Mouse (Mus musculus) heart, postnatal 0 days (tissue): ENCODE data around the gene 4930442H23Rik. TPM values are rescaled to one million over a fixed set of nuclear protein-coding genes. Genes with fewer than 3 reads are reported as not detected.
A peak's percentile ranks its signal among the peaks of the same experiment; 100 is the strongest.

ENCODE experiments used
- ATAC-seq: fragments of 200-750 bp; cut with Nextera tagmentation; 2 replicates; pipeline ENCODE4 v1.8.0; 2017; ENCODE audit warnings: low read depth, moderate number of reproducible peaks, moderate library complexity; ENCODE audit not compliant: insufficient read depth
- DNase-seq: peaks from one replicate; pipeline ENCODE4 v3.0.0-alpha.2; 2016; ENCODE audit warnings: low spot score
- H3K27ac ChIP-seq: fragments of 300-500 bp; sonication (generic); 2 replicates; pipeline ENCODE4 v1.5.1; 2014; ENCODE audit warnings: low read depth, mild to moderate bottlenecking
- H3K27me3 ChIP-seq: fragments of 300-500 bp; sonication (generic); 2 replicates; pipeline ENCODE4 v1.6.1; 2014; ENCODE audit warnings: low read length, mixed read lengths; ENCODE audit not compliant: control insufficient read depth, insufficient read depth
- H3K36me3 ChIP-seq: fragments of 300-500 bp; sonication (generic); replicated peaks from 2 replicates; pipeline ENCODE4 v1.6.1; 2014; ENCODE audit warnings: low read length, mixed read lengths; ENCODE audit not compliant: control insufficient read depth, insufficient read depth
- H3K4me1 ChIP-seq: fragments of 300-500 bp; sonication (generic); 2 replicates; pipeline ENCODE4 v1.6.1; 2014; ENCODE audit warnings: antibody characterized with exemption; ENCODE audit not compliant: control insufficient read depth, insufficient read depth
- H3K4me2 ChIP-seq: fragments of 300-500 bp; sonication (generic); 2 replicates; pipeline ENCODE4 v1.6.1; 2014; ENCODE audit warnings: low read depth, mild to moderate bottlenecking, low read length, moderate library complexity
- H3K4me3 ChIP-seq: fragments of 300-500 bp; sonication (generic); 2 replicates; pipeline ENCODE4 v1.5.1; 2014; ENCODE audit warnings: low read depth, low read length
- H3K9ac ChIP-seq: fragments of 300-500 bp; sonication (generic); replicated peaks from 2 replicates; pipeline ENCODE4 v1.6.1; 2014; ENCODE audit warnings: low read depth, low read length, mixed read lengths
- H3K9me3 ChIP-seq: fragments of 300-500 bp; sonication (generic); replicated peaks from 2 replicates; pipeline ENCODE4 v1.6.1; 2016; ENCODE audit warnings: low read length; ENCODE audit not compliant: control insufficient read depth
- CTCF ChIP-seq: IDR thresholded peaks from 2 replicates; pipeline ENCODE4 v1.5.1; 2016; ENCODE audit warnings: antibody characterized with exemption, control low read depth, low read depth
- EP300 ChIP-seq: IDR thresholded peaks from 2 replicates; pipeline ENCODE4 v1.6.1; 2016; ENCODE audit warnings: antibody characterized with exemption, low read depth
- WGBS: fragments of 180-500 bp; shearing (Covaris S2); extraction: QIAGEN DNeasy Blood & Tissue Kit; methylation state at CpG from one replicate; pipeline ENCODE4 v1.1.7; 2014; 5-methylcytosine and 5-hydroxymethylcytosine counted together
- polyA plus RNA-seq: library from polyadenylated mRNA; unstranded; fragments of >200 nt; fragmentation: Nextera tagmentation; extraction: Ambion mirVana; gene quantifications from 2 replicates; pipeline ENCODE4 v1.2.1, GENCODE M21; 2015
- total RNA-seq: library from RNA; depleted of rRNA; stranded (reverse); fragments of >200 nt; gene quantifications from 2 replicates; pipeline ENCODE4 v1.2.3, GENCODE M21; 2014; ENCODE audit warnings: low replicate concordance; rRNA removed

The 4930442H23Rik gene
- total RNA-seq (not detected in 2 replicates), polyA plus RNA-seq (0.12 TPM in 1 of 2 replicates, not detected in the other)

GRCm38 (mm10) chr10:81183805-81184204, at the start of gene 4930442H23Rik:
TSS of gene 4930442H23Rik (minus strand) at chr10:81183849.
- Histone ChIP-seq H3K9me3 (no peaks in the 10 kb centered on the region), H3K4me1 (peaks cover 14% of the 10 kb centered on the region), H3K9ac (peak within 1 kb of the TSS; percentile 63), H3K27me3 (no peaks in the 10 kb centered on the region), H3K27ac (peak within 1 kb of the TSS; percentile 90), H3K4me3 (peak within 1 kb of the TSS; percentile 62), H3K4me2 (peak within 1 kb of the TSS; percentile 58), H3K36me3 (peaks cover 57% of the 10 kb centered on the region)
- ATAC-seq: no peak
- TF ChIP-seq CTCF: no peak
- no peak for TF ChIP-seq EP300
- DNase-seq: no peak
- 71% methylated on average over 5 of the region's 5 CpGs for WGBS

- ATAC-seq (peak; percentile 65), DNase-seq (no peak)
- H3K9me3 ChIP-seq: no peaks in the 10 kb centered on the region
- TF ChIP-seq EP300: no peak
- no peak for TF ChIP-seq CTCF
- H3K27ac ChIP-seq: 0 out of 2 replicates have a peak overlapping the region, but pooled peaks have one; percentile 36
- H3K4me1 ChIP-seq: peaks cover 13% of the 10 kb centered on the region
- peak overlapping the region; percentile 66 for H3K4me3 ChIP-seq
- H3K36me3 ChIP-seq: no peaks in the 10 kb centered on the region
- H3K9ac ChIP-seq: peak overlapping the region; percentile 69
- WGBS: 2% methylated on average over 27 of the region's 28 CpGs
- peaks cover 35% of the 10 kb centered on the region for H3K27me3 ChIP-seq
- H3K4me2 ChIP-seq: peak overlapping the region; percentile 72
Observed at GRCm38 (mm10) chr10:81233226-81233585, 49.6 kb upstream of the 4930442H23Rik start.

- no peaks in the 10 kb centered on the region for H3K36me3 ChIP-seq
- peaks cover 37% of the 10 kb centered on the region for H3K27me3 ChIP-seq
- peak within 1 kb of the TSS; percentile 69 for H3K9ac ChIP-seq
- TF ChIP-seq CTCF (no peak), EP300 (no peak)
- H3K4me1 ChIP-seq: peaks cover 13% of the 10 kb centered on the region
- peak within 1 kb of the TSS; percentile 66 for H3K4me3 ChIP-seq
- 7% methylated on average over 29 of the region's 29 CpGs for WGBS
- 0 out of 2 replicates have a peak within 1 kb of the TSS, but pooled peaks have one; percentile 36 for H3K27ac ChIP-seq
- H3K9me3 ChIP-seq: no peaks in the 10 kb centered on the region
- peak; percentile 88 for ATAC-seq
- peak; percentile 72 for DNase-seq
- peak within 1 kb of the TSS; percentile 72 for H3K4me2 ChIP-seq
Observed at GRCm38 (mm10) chr10:81232580-81233225, 49.1 kb upstream of the 4930442H23Rik start, which contains the start of gene Zfr2. TSS of gene Zfr2 (plus strand) at chr10:81233155.

- WGBS: 57% methylated on average over 7 of the region's 7 CpGs
Observed at GRCm38 (mm10) chr10:81231436-81231835, 47.8 kb upstream of the 4930442H23Rik start.

GRCm38 (mm10) chr10:81230438-81231332, 47.0 kb upstream of the 4930442H23Rik start, which contains the start of gene Atcay:
TSS of gene Atcay (minus strand) at chr10:81230833.
- 10% methylated on average over 27 of the region's 27 CpGs for WGBS
- Histone ChIP-seq H3K27ac (no peak within 1 kb of the TSS), H3K36me3 (no peaks in the 10 kb centered on the region), H3K9ac (no peak within 1 kb of the TSS), H3K9me3 (no peaks in the 10 kb centered on the region), H3K4me3 (peak within 1 kb of the TSS; percentile 2; the same call in 1 of the 2 replicates), H3K27me3 (peaks cover 37% of the 10 kb centered on the region), H3K4me2 (peak within 1 kb of the TSS; percentile 26; the same call in 1 of the 2 replicates), H3K4me1 (peaks cover 13% of the 10 kb centered on the region)
- DNase-seq (no peak), ATAC-seq (no peak)
- TF ChIP-seq EP300 (no peak), CTCF (peak; percentile 42)

More at GRCm38 (mm10) chr10:81231436-81231835, 47.8 kb upstream of the 4930442H23Rik start:
- H3K27ac ChIP-seq: no peak overlapping the region
- H3K36me3 ChIP-seq: no peaks in the 10 kb centered on the region
- no peak overlapping the region for H3K4me3 ChIP-seq
- DNase-seq (no peak), ATAC-seq (no peak)
- TF ChIP-seq CTCF (no peak), EP300 (no peak)
- peaks cover 13% of the 10 kb centered on the region for H3K4me1 ChIP-seq
- no peaks in the 10 kb centered on the region for H3K9me3 ChIP-seq
- peaks cover 37% of the 10 kb centered on the region for H3K27me3 ChIP-seq
- H3K9ac ChIP-seq: no peak overlapping the region
- H3K4me2 ChIP-seq: no peak overlapping the region
